Mouse (Mus musculus): ENCODE measurements at regions not wholly inside any gene's neighbourhood (a gene's known extent, or its start where the extent isn't known, plus 50 kb on each side); places are given as distances from the start of the nearest gene placed in this dataset.
"Not testable (repeated sequence)": the region's sequence is repeated elsewhere in the genome, so short reads cannot be mapped to it uniquely, and the experiment has no call there.

GRCm38 (mm10) chr17:16516173-16516572 lies 547.7 kb upstream of the Zfp960 start:
- DNase-seq (ENCODE audit: low spot score in 2 of 2) = no peak

DNA sequence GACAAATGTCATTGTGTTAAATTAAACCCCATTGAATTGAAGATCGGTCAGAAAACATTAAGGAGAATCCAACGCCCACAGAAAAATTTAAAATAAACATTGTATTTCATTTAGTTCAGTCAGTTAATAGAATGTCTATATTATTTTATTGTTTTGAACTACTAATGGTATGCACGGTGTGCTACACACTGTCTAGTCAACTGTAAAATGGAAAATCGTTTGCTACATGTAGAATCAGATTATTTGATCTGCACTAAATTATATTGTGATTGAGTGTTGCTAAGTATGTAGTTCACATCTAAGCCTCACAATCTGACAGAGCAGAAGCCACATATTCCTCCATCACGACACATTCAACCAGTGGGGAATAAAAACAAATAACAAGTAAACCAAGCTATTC lies 570.0 kb upstream of the Zfp960 start:
- no peak for DNase-seq (ENCODE audit: low spot score in 2 of 2)

GRCm38 (mm10) chr17:16493546-16493945 lies 570.4 kb upstream of the Zfp960 start:
- no peak for DNase-seq (ENCODE audit: low spot score in 2 of 2)

DNA sequence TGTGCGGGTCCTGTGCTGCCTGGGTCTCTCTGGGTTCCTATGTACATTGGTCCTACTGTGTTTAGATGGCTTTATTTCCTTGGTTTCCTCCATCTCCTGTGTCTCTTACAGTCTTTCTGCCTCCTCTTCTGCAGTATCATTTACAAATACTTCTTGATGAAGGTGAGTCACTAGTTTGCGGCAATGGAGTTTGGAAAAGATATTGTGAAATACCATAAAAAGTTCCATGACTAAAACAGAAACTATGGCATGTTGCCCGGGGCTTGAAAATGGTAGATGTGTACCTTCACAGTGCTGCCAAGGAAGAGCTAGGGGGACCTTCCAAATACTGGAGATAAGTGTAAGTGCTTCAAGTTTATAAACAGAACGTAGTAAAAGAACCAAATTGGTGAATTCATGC lies 571.4 kb upstream of the Zfp960 start:
- DNase-seq (ENCODE audit: low spot score in 2 of 2) = no peak

- DNase-seq (ENCODE audit: low spot score in 2 of 2) = peak; percentile 2 to 5
These were observed 577.6 kb upstream of the Zfp960 start for GRCm38 (mm10) chr17:16486355-16486754.

- DNase-seq (ENCODE audit: low spot score in 2 of 2) = no peak
These were observed 579.9 kb upstream of the Zfp960 start for GRCm38 (mm10) chr17:16483976-16484375.

GRCm38 (mm10) chr17:16481722-16482121 lies 582.2 kb upstream of the Zfp960 start:
- DNase-seq (ENCODE audit: low spot score in 2 of 2) = no peak

GRCm38 (mm10) chr17:16480579-16480978 lies 583.3 kb upstream of the Zfp960 start:
- DNase-seq (ENCODE audit: low spot score in 2 of 2) = no peak

GRCm38 (mm10) chr17:16461208-16461607 lies 602.7 kb upstream of the Zfp960 start:
- no peak for DNase-seq (ENCODE audit: low spot score in 2 of 2)

GRCm38 (mm10) chr17:16453098-16453497 lies 610.8 kb upstream of the Zfp960 start:
- no peak for DNase-seq (ENCODE audit: low spot score in 2 of 2)

DNA sequence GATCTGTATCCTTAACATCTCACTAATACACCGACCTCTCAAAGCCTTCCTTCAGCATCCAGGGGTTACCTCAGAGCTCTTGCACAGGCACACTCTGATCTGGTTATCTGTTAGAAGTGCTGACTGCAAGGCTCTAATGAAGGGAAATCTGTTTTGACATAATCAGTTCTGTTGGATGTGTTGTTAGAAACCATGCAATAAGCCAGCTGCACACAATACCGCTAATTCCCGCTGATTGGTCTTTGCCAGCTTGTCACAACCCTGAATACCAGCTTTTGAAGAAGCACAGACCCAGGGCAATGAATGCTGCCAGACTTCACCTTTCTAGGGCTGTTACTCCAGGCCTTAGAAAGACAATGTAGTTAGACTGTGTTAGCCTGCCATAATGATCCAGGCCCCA lies 613.7 kb upstream of the Rgmb start:
- DNase-seq (ENCODE audit: low spot score in 2 of 2) = no peak

DNA sequence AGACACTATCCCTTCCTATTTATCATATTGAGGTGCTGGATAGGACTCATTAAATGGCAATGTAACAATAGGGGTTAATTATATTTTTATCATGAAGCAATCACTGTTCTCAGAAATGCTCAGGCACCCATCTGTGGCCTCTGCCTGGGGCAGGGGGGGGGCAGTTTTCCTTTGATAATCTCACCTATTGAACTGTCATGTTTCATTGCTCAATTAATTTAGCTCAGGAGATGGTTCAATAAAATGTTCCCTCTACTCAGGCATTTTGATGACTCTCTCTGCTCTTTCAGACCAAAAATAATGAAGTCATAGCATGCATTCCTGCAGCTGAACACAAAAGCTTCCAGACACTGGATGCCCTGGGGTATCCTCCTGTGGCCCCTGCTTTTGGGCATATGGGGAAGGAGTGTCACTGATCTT lies 564.4 kb upstream of the Rgmb start:
- DNase-seq (ENCODE audit: low spot score in 2 of 2) = no peak

- DNase-seq (ENCODE audit: low spot score in 2 of 2) = not testable (repeated sequence)
These were observed 544.0 kb upstream of the Rgmb start for GRCm38 (mm10) chr17:16374855-16375221.

DNA sequence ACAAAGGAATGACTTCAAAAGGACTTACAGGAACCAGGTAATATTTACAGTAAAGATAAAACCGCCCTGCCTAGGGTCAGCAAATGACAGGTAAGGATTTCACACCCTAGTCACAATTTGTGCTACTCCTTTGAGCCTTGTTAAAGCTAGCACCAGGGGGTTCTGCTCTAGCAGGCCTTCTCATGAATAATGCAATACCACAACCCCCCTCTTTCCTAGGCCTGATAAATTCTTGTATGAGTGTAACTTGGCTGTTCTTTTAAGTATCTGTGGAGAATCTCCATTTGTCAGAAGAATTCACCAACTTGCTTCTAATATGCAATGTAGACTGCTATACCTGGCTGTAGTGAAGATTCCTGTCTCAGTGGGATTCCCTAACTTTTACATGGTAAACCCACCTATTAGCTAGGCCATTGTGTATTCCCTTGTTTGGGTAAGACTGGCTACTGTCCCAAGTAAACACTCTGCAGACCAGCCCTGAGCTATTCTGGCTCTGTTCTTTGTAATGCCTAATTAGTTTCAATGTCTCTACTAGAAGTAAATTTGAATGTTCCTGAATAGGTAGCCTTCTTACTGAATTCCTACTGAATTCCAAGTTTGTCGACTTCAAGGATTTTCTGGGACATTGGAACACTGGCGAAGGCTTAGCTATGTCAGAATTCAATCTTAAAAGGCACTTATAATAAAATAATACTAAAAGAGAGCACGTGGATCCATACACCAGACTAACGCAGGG lies 543.4 kb upstream of the Rgmb start:
- not testable (repeated sequence) for DNase-seq (ENCODE audit: low spot score in 2 of 2)

GRCm38 (mm10) chr17:16372976-16373375 lies 542.1 kb upstream of the Rgmb start:
- peak; percentile 36 to 37 for DNase-seq (ENCODE audit: low spot score in 2 of 2)

GRCm38 (mm10) chr17:16344061-16344460 lies 513.2 kb upstream of the Rgmb start:
- DNase-seq (ENCODE audit: low spot score in 2 of 2) = peak; percentile 25 to 26

DNA sequence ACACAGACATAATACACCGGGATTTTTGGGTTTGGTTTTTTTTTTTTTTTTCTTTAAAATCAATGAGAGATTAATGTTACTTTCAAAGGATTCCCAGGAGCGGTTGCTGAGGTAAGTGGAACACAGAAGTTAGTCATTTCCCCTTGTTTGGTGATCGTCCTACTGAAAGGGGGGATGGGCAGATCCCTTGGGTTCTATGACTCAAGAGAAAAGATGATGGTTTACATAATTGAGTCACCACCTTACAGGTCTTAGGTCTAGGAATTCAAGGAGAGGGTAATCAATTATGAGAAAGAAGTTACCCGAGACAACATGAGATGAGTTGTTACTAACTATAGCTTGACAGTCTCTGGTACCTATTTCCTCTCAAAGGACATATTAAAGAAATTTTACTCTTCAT lies 511.9 kb upstream of the Rgmb start:
- DNase-seq (ENCODE audit: low spot score in 2 of 2) = no peak

- DNase-seq (ENCODE audit: low spot score in 2 of 2) = peak; percentile 41 to 47
These were observed 509.1 kb upstream of the Rgmb start for GRCm38 (mm10) chr17:16339720-16340470.

GRCm38 (mm10) chr17:16311914-16312313 lies 481.1 kb upstream of the Rgmb start:
- no peak for DNase-seq (ENCODE audit: low spot score in 2 of 2)

DNA sequence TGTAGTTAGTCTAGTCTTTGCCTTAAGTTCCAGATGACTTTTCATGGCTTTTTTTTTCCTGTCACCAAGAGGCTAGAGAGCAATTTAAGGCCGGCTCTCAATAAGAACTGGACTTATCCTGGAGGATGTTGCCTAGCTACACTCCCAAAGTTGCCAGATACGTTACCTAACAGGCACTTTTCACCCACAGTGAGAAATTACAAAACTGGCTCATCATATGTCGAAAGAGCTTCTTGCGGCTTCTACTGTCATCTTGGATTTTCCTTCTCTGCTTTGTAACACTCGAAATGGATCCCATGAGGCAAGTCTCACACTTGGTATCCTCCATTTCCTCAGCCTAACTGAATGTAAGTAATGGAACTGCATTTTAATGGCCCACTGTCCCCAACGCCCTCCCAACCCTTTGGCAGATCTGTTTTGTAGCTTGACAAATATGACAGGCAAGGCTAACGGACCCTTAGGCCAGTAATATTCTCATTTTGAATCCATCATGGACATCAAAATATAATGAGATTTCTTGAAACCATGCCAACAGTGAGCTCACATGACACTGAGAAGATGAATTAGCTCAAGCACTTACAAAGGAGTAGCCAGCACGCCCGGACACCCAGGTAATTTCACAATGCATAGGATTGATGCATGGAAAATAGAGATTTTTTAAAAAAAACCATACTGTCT lies 480.5 kb upstream of the Rgmb start:
- DNase-seq (ENCODE audit: low spot score in 2 of 2) = no peak

DNA sequence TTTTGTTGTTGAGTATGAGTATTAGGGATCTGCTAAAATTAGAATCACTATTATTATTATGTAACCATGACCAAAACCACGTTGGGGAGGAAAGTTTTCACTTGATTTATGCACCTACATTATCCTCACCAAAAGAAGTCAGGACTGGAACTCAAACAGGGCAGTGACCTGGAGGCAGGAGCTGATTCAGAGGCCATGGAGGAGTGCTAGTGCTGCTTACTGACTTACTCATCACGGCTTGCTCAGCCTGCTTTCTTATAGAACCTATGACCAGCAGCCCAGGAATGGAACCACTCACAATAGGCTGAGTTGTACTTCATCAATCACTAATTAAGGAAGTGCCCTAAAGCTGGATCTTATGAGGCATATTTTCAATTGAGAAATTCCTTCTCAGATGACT lies 470.9 kb upstream of the Rgmb start:
- no peak for DNase-seq (ENCODE audit: low spot score in 2 of 2)

GRCm38 (mm10) chr17:16298553-16298952 lies 467.7 kb upstream of the Rgmb start:
- DNase-seq (ENCODE audit: low spot score in 2 of 2) = no peak
